Mouse (Mus musculus): Measurements from ENCODE around the gene Crip1. TPM values are rescaled to one million over a fixed set of nuclear protein-coding genes. Genes with fewer than 3 reads are reported as not detected.

Gene Crip1
- polyA plus RNA-seq, 1 experiment: 127 TPM

- Histone ChIP-seq H3K27ac (replicated peaks; ENCODE audit: low read depth, low read length) (no peak overlapping the region), H3K4me3 (ENCODE audit: insufficient read depth, low read depth, low read length) (no peak overlapping the region), H3K4me1 (ENCODE audit: control insufficient read depth, insufficient read depth, insufficient read length, low read length) (peaks cover 9% of the 10 kb centered on the region)
These were observed 3.8 kb downstream of the Crip1 start for GRCm38 (mm10) chr12:113149896-113150295.

GRCm38 (mm10) chr12:113150591-113150990 lies 4.5 kb downstream of the Crip1 start:
- H3K27ac ChIP-seq (replicated peaks; ENCODE audit: low read depth, low read length): no peak overlapping the region
- H3K4me3 ChIP-seq (ENCODE audit: insufficient read depth, low read depth, low read length): no peak overlapping the region
- peaks cover 9% of the 10 kb centered on the region for H3K4me1 ChIP-seq (ENCODE audit: control insufficient read depth, insufficient read depth, insufficient read length, low read length)

- H3K27ac ChIP-seq (replicated peaks; ENCODE audit: low read depth, low read length): no peak overlapping the region
These were observed 4.9 kb downstream of the Crip1 start for GRCm38 (mm10) chr12:113151046-113151445.

GRCm38 (mm10) chr12:113151661-113152271 lies 5.7 kb downstream of the Crip1 start:
- Histone ChIP-seq H3K4me3 (ENCODE audit: insufficient read depth, low read depth, low read length) (peak overlapping the region; percentile 77), H3K27ac (replicated peaks; ENCODE audit: low read depth, low read length) (peak overlapping the region; percentile 61), H3K4me1 (ENCODE audit: control insufficient read depth, insufficient read depth, insufficient read length, low read length) (peaks cover 11% of the 10 kb centered on the region)

More at GRCm38 (mm10) chr12:113151046-113151445, 4.9 kb downstream of the Crip1 start:
- peaks cover 9% of the 10 kb centered on the region for H3K4me1 ChIP-seq (ENCODE audit: control insufficient read depth, insufficient read depth, insufficient read length, low read length)
- peak overlapping the region; percentile 77 for H3K4me3 ChIP-seq (ENCODE audit: insufficient read depth, low read depth, low read length)

- Histone ChIP-seq H3K27ac (replicated peaks; ENCODE audit: low read depth, low read length) (peak overlapping the region; percentile 61), H3K4me3 (ENCODE audit: insufficient read depth, low read depth, low read length) (peak overlapping the region; percentile 77), H3K4me1 (ENCODE audit: control insufficient read depth, insufficient read depth, insufficient read length, low read length) (peaks cover 10% of the 10 kb centered on the region; the same call in 1 of the 2 replicates)
These were observed 6.2 kb downstream of the Crip1 start for GRCm38 (mm10) chr12:113152272-113152661.

- Histone ChIP-seq H3K4me1 (ENCODE audit: control insufficient read depth, insufficient read depth, insufficient read length, low read length) (peaks cover 9% of the 10 kb centered on the region; the same call in 1 of the 2 replicates), H3K27ac (replicated peaks; ENCODE audit: low read depth, low read length) (peak overlapping the region; percentile 61; the same call in 1 of the 2 replicates), H3K4me3 (ENCODE audit: insufficient read depth, low read depth, low read length) (peak overlapping the region; percentile 77)
These were observed 6.9 kb downstream of the Crip1 start for GRCm38 (mm10) chr12:113152991-113153525.

- Histone ChIP-seq H3K4me3 (ENCODE audit: insufficient read depth, low read depth, low read length) (peak overlapping the region; percentile 77), H3K27ac (replicated peaks; ENCODE audit: low read depth, low read length) (peak overlapping the region; percentile 44)
These were observed 7.9 kb downstream of the Crip1 start for GRCm38 (mm10) chr12:113153971-113154370.

GRCm38 (mm10) chr12:113154747-113155075 lies 8.6 kb downstream of the Crip1 start:
- H3K4me1 ChIP-seq (ENCODE audit: control insufficient read depth, insufficient read depth, insufficient read length, low read length): peaks cover 5% of the 10 kb centered on the region; the same call in 1 of the 2 replicates
- peak overlapping the region; percentile 85 for H3K27ac ChIP-seq (replicated peaks; ENCODE audit: low read depth, low read length)
- H3K4me3 ChIP-seq (ENCODE audit: insufficient read depth, low read depth, low read length): peak overlapping the region; percentile 55

More at GRCm38 (mm10) chr12:113153971-113154370, 7.9 kb downstream of the Crip1 start:
- peaks cover 5% of the 10 kb centered on the region; the same call in 1 of the 2 replicates for H3K4me1 ChIP-seq (ENCODE audit: control insufficient read depth, insufficient read depth, insufficient read length, low read length)

GRCm38 (mm10) chr12:113155076-113155771 lies 9.1 kb downstream of the Crip1 start:
- Histone ChIP-seq H3K4me1 (ENCODE audit: control insufficient read depth, insufficient read depth, insufficient read length, low read length) (peaks cover 5% of the 10 kb centered on the region; the same call in 1 of the 2 replicates), H3K27ac (replicated peaks; ENCODE audit: low read depth, low read length) (peak overlapping the region; percentile 85)

GRCm38 (mm10) chr12:113155887-113156539 lies 9.9 kb downstream of the Crip1 start, which contains the start of gene Tedc1:
Tedc1 (plus strand) TSS chr12:113156421.
- peak within 1 kb of the TSS; percentile 59 for H3K4me3 ChIP-seq (ENCODE audit: insufficient read depth, low read depth, low read length)
- H3K4me1 ChIP-seq (ENCODE audit: control insufficient read depth, insufficient read depth, insufficient read length, low read length): peaks cover 5% of the 10 kb centered on the region; the same call in 1 of the 2 replicates
- peak within 1 kb of the TSS; percentile 85 for H3K27ac ChIP-seq (replicated peaks; ENCODE audit: low read depth, low read length)

More at GRCm38 (mm10) chr12:113155076-113155771, 9.1 kb downstream of the Crip1 start:
- H3K4me3 ChIP-seq (ENCODE audit: insufficient read depth, low read depth, low read length): peak overlapping the region; percentile 55

GRCm38 (mm10) chr12:113156540-113156929 lies 10.4 kb downstream of the Crip1 start:
- Histone ChIP-seq H3K4me1 (ENCODE audit: control insufficient read depth, insufficient read depth, insufficient read length, low read length) (peaks cover 2% of the 10 kb centered on the region; the same call in 1 of the 2 replicates), H3K4me3 (ENCODE audit: insufficient read depth, low read depth, low read length) (peak overlapping the region; percentile 59), H3K27ac (replicated peaks; ENCODE audit: low read depth, low read length) (no peak overlapping the region)

GRCm38 (mm10) chr12:113157002-113157401 lies 10.9 kb downstream of the Crip1 start:
- H3K27ac ChIP-seq (replicated peaks; ENCODE audit: low read depth, low read length): no peak overlapping the region
- H3K4me3 ChIP-seq (ENCODE audit: insufficient read depth, low read depth, low read length): no peak overlapping the region
- peaks cover 2% of the 10 kb centered on the region; the same call in 1 of the 2 replicates for H3K4me1 ChIP-seq (ENCODE audit: control insufficient read depth, insufficient read depth, insufficient read length, low read length)

GRCm38 (mm10) chr12:113157521-113157920 lies 11.4 kb downstream of the Crip1 start:
- Histone ChIP-seq H3K27ac (replicated peaks; ENCODE audit: low read depth, low read length) (no peak overlapping the region), H3K4me1 (ENCODE audit: control insufficient read depth, insufficient read depth, insufficient read length, low read length) (peaks cover 2% of the 10 kb centered on the region; the same call in 1 of the 2 replicates), H3K4me3 (ENCODE audit: insufficient read depth, low read depth, low read length) (no peak overlapping the region)

- no peak overlapping the region for H3K4me3 ChIP-seq (ENCODE audit: insufficient read depth, low read depth, low read length)
- H3K4me1 ChIP-seq (ENCODE audit: control insufficient read depth, insufficient read depth, insufficient read length, low read length): peaks cover 2% of the 10 kb centered on the region; the same call in 1 of the 2 replicates
- no peak overlapping the region for H3K27ac ChIP-seq (replicated peaks; ENCODE audit: low read depth, low read length)
These were observed 11.9 kb downstream of the Crip1 start for GRCm38 (mm10) chr12:113157971-113158370.

- Histone ChIP-seq H3K27ac (replicated peaks; ENCODE audit: low read depth, low read length) (no peak overlapping the region), H3K4me3 (ENCODE audit: insufficient read depth, low read depth, low read length) (no peak overlapping the region), H3K4me1 (ENCODE audit: control insufficient read depth, insufficient read depth, insufficient read length, low read length) (no peaks in the 10 kb centered on the region)
These were observed 17.5 kb downstream of the Crip1 start for GRCm38 (mm10) chr12:113163561-113164006.
